Mouse (Mus musculus): Measurements from ENCODE around the gene Bola2. TPM values are rescaled to one million over a fixed set of nuclear protein-coding genes. Genes with fewer than 3 reads are reported as not detected.
"Not testable (repeated sequence)": the region's sequence is repeated elsewhere in the genome, so short reads cannot be mapped to it uniquely, and the experiment has no call there.

Gene Bola2
- polyA plus RNA-seq, 1 experiment from 2014 or later, result 145 TPM

DNA sequence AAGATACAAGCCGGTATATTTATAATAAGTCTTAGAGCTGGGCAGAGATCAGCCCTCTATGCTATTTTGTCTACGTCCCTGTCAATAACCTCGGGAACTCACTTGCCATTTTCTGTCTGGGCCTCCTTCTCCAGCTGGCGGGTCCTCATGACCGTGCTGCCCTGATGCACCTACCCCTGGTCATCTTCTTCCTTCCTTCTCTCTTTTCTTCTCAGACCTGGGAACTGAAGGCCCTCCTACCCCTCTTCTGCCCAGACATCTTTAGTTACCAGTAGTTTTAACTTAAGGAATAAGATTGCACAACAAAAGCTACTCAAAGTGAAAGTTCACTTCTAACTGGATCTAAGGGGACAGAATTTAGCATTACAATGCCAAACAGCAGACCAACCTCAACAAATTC is 15.5 kb upstream of the Bola2 start:
- 87% methylated on average over 5 of the region's 5 CpGs for WGBS

DNA sequence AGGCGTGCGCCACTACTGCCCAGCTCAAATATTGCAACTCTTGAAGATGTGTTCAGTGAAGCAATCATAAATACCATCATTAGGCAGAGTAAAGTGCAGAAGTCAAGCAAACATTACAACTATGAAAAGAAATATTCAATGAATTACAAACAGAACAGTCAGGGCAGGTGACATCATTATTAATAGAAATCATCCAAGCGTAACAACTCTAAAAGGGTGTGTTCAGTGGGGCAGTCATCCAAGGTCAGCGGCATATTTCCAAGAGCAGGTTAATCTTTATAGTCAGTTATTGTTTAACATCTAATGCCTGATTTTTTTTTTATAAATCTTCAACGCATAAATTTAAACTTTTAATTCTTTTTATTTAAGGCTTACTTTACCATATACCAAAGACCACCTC is 14.0 kb upstream of the Bola2 start:
- 84% methylated on average over 5 of the region's 5 CpGs for WGBS
- 0 out of 2 replicates have a peak, but pooled peaks cover 3% of the 10 kb centered on the region for H3K4me1 ChIP-seq (replicated peaks; ENCODE audit: insufficient read depth, low read length)
- H3K4me3 ChIP-seq (replicated peaks; ENCODE audit: low read depth, low read length), result no peak overlapping the region
- H3K36me3 ChIP-seq (ENCODE audit: insufficient read depth, low read length), result no peaks in the 10 kb centered on the region
- H3K4me2 ChIP-seq (ENCODE audit: low read length), result no peak overlapping the region
- no peak overlapping the region for H3K9ac ChIP-seq (ENCODE audit: low read depth, low read length)
- no peaks in the 10 kb centered on the region for H3K9me3 ChIP-seq (replicated peaks; ENCODE audit: low read length)
- no peak for TF ChIP-seq CTCF (IDR thresholded peaks at IDR 0.05; ENCODE audit: low read depth)
- H3K27me3 ChIP-seq (ENCODE audit: insufficient read depth, low read length), result no peaks in the 10 kb centered on the region
- peak; percentile 71 for ATAC-seq (replicated peaks; ENCODE audit: low FRiP score, low read depth)
- DNase-seq (ENCODE audit: low spot score), result peak; percentile 41
- no peak overlapping the region for H3K27ac ChIP-seq

More for the DNA sequence above, 15.5 kb upstream of the Bola2 start:
- Histone ChIP-seq H3K9ac (ENCODE audit: low read depth, low read length) (no peak overlapping the region), H3K9me3 (replicated peaks; ENCODE audit: low read length) (no peaks in the 10 kb centered on the region), H3K4me3 (replicated peaks; ENCODE audit: low read depth, low read length) (no peak overlapping the region), H3K4me1 (replicated peaks; ENCODE audit: insufficient read depth, low read length) (0 out of 2 replicates have a peak, but pooled peaks cover 3% of the 10 kb centered on the region), H3K4me2 (ENCODE audit: low read length) (no peak overlapping the region), H3K27ac (no peak overlapping the region), H3K27me3 (ENCODE audit: insufficient read depth, low read length) (no peaks in the 10 kb centered on the region), H3K36me3 (ENCODE audit: insufficient read depth, low read length) (no peaks in the 10 kb centered on the region)
- no peak for ATAC-seq (replicated peaks; ENCODE audit: low FRiP score, low read depth)
- no peak for TF ChIP-seq CTCF (IDR thresholded peaks at IDR 0.05; ENCODE audit: low read depth)
- DNase-seq (ENCODE audit: low spot score), result no peak

DNA sequence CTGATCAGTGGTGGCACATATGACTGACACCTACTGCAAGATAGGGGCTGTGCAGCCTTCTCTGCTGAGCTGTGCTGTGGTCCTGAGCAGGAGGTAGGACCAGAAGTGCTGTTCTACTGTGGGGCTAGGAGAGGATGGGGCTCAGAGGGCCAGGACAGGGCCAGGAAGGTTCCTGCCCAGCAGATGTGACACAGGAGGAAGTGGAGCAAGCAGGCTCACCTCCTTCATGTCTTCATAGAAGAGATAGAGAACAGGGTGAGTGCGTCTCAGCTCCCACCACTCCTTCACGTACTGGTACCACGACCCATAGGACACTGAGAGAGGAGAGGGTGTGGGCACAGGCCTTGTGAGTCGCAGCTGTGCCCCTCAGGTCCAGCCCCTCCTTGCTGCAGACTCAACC is 7.0 kb upstream of the Bola2 start:
- WGBS, result 68% methylated on average over 4 of the region's 4 CpGs
- not testable (repeated sequence) for H3K27me3 ChIP-seq (ENCODE audit: insufficient read depth, low read length); H3K9ac ChIP-seq (ENCODE audit: low read depth, low read length); H3K4me3 ChIP-seq (replicated peaks; ENCODE audit: low read depth, low read length); H3K4me1 ChIP-seq (replicated peaks; ENCODE audit: insufficient read depth, low read length); ATAC-seq (replicated peaks; ENCODE audit: low FRiP score, low read depth); DNase-seq (ENCODE audit: low spot score); H3K4me2 ChIP-seq (ENCODE audit: low read length); H3K9me3 ChIP-seq (replicated peaks; ENCODE audit: low read length); H3K27ac ChIP-seq
- peaks cover 15% of the 10 kb centered on the region; the same call in 1 of the 2 replicates for H3K36me3 ChIP-seq (ENCODE audit: insufficient read depth, low read length)

DNA sequence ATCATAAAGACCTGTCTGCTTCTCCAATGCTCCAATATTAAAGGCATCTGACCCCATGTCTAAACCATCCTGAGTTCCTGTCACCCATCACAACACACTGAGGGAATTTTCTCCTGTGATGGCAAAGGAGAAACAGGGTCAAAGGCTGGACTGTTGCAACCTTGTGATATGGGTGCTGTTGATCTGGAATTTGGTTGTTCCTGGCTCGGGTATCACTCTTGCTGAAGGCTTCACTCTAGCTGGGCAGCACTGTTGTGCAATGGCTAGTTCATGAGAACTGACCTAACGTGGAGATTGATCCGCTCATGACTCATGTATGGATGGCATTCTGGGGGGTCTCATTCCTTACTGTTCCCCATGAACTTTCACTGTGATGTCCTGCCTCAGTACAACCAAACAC is 6.2 kb upstream of the Bola2 start:
- Histone ChIP-seq H3K27me3 (ENCODE audit: insufficient read depth, low read length) (no peaks in the 10 kb centered on the region), H3K4me2 (ENCODE audit: low read length) (no peak overlapping the region), H3K9me3 (replicated peaks; ENCODE audit: low read length) (no peaks in the 10 kb centered on the region), H3K4me1 (replicated peaks; ENCODE audit: insufficient read depth, low read length) (no peaks in the 10 kb centered on the region), H3K9ac (ENCODE audit: low read depth, low read length) (no peak overlapping the region), H3K36me3 (ENCODE audit: insufficient read depth, low read length) (peaks cover 15% of the 10 kb centered on the region; the same call in 1 of the 2 replicates), H3K4me3 (replicated peaks; ENCODE audit: low read depth, low read length) (no peak overlapping the region), H3K27ac (no peak overlapping the region)
- ATAC-seq (replicated peaks; ENCODE audit: low FRiP score, low read depth) (no peak), DNase-seq (ENCODE audit: low spot score) (no peak)
- WGBS, result 84% methylated on average over 3 of the region's 3 CpGs
- no peak for TF ChIP-seq CTCF (IDR thresholded peaks at IDR 0.05; ENCODE audit: low read depth)

DNA sequence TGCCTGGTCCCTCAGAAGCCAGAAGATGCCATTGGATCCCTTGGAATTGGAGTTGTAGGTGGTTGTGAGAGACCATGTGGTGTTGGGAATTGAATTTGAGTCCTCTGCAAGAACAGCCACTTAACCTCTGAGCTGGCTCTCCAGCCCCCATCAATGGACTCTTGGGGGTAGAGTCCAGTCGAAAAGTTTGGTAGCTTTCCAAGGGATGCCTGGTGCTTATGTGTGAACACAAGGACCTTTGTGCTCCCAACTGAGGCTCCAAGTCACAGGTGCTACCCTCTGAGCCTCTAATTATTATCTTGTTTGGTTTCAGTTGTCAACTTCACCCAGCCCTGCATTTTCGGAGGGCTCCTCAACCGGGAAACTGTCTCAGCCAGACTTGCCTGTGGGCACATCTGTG is 4.5 kb upstream of the Bola2 start:
- no peak overlapping the region for H3K4me3 ChIP-seq (replicated peaks; ENCODE audit: low read depth, low read length)
- H3K9ac ChIP-seq (ENCODE audit: low read depth, low read length), result no peak overlapping the region
- no peak for TF ChIP-seq CTCF (IDR thresholded peaks at IDR 0.05; ENCODE audit: low read depth)
- no peaks in the 10 kb centered on the region for H3K27me3 ChIP-seq (ENCODE audit: insufficient read depth, low read length)
- H3K4me1 ChIP-seq (replicated peaks; ENCODE audit: insufficient read depth, low read length), result no peaks in the 10 kb centered on the region
- no peak overlapping the region for H3K4me2 ChIP-seq (ENCODE audit: low read length)
- DNase-seq (ENCODE audit: low spot score), result no peak
- WGBS, result 77% methylated on average over 3 of the region's 3 CpGs
- H3K9me3 ChIP-seq (replicated peaks; ENCODE audit: low read length), result no peaks in the 10 kb centered on the region
- no peak for ATAC-seq (replicated peaks; ENCODE audit: low FRiP score, low read depth)
- peaks cover 15% of the 10 kb centered on the region; the same call in 1 of the 2 replicates for H3K36me3 ChIP-seq (ENCODE audit: insufficient read depth, low read length)
- no peak overlapping the region for H3K27ac ChIP-seq

DNA sequence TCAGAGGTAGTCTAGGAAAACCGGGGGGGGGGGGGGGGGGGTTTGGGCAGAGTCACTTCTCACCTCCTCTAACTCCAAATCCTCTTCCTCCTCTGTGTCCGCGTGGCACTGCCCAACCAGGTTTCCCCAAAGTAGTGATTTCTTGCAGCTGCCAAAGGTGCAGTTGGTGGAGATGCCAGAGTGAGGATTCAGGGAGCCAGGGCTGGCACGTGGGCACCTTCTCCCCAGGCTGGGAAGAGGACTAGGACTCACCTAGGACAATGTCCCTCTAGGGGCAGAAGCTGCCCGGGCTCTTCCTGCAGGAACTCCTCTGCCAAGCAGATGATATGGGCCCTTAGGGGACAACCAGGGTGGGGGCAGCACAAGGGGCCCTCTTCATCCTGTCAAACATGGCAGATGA is 3.5 kb upstream of the Bola2 start:
- H3K4me3 ChIP-seq (replicated peaks; ENCODE audit: low read depth, low read length), result no peak overlapping the region
- DNase-seq (ENCODE audit: low spot score) (no peak), ATAC-seq (replicated peaks; ENCODE audit: low FRiP score, low read depth) (no peak)
- no peak for TF ChIP-seq CTCF (IDR thresholded peaks at IDR 0.05; ENCODE audit: low read depth)
- H3K27ac ChIP-seq, result no peak overlapping the region
- H3K36me3 ChIP-seq (ENCODE audit: insufficient read depth, low read length), result peaks cover 15% of the 10 kb centered on the region; the same call in 1 of the 2 replicates
- no peak overlapping the region for H3K4me2 ChIP-seq (ENCODE audit: low read length)
- WGBS, result 98% methylated on average over 4 of the region's 5 CpGs
- no peaks in the 10 kb centered on the region for H3K27me3 ChIP-seq (ENCODE audit: insufficient read depth, low read length)
- no peaks in the 10 kb centered on the region for H3K9me3 ChIP-seq (replicated peaks; ENCODE audit: low read length)
- H3K4me1 ChIP-seq (replicated peaks; ENCODE audit: insufficient read depth, low read length), result peaks cover 4% of the 10 kb centered on the region
- no peak overlapping the region for H3K9ac ChIP-seq (ENCODE audit: low read depth, low read length)

DNA sequence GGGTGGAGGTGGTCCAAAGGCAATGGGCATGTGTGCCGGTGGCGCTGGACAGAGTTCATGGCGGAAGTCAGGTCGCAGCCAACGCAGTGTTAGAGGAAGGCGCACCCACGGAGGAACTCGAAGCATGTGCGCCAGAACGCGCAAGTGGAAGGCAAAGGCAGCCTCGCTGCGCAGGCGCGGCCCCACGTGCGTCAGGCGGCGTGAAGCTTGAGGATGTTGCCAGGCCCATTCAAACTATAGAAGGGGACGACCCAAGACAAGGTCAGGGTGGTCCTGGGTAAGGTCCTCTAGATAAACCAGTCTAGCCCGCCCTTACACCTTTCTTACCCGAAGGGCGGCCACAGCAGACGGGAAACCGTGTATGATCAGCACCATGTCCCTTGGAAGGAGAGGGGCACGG is 2.8 kb upstream of the Bola2 start:
- no peaks in the 10 kb centered on the region for H3K9me3 ChIP-seq (replicated peaks; ENCODE audit: low read length)
- no peak overlapping the region for H3K9ac ChIP-seq (ENCODE audit: low read depth, low read length)
- H3K4me3 ChIP-seq (replicated peaks; ENCODE audit: low read depth, low read length), result no peak overlapping the region
- no peak for TF ChIP-seq CTCF (IDR thresholded peaks at IDR 0.05; ENCODE audit: low read depth)
- no peak overlapping the region for H3K4me2 ChIP-seq (ENCODE audit: low read length)
- ATAC-seq (replicated peaks; ENCODE audit: low FRiP score, low read depth), result no peak
- H3K27me3 ChIP-seq (ENCODE audit: insufficient read depth, low read length), result no peaks in the 10 kb centered on the region
- WGBS, result 94% methylated on average over 26 of the region's 26 CpGs
- H3K4me1 ChIP-seq (replicated peaks; ENCODE audit: insufficient read depth, low read length), result peaks cover 7% of the 10 kb centered on the region
- H3K36me3 ChIP-seq (ENCODE audit: insufficient read depth, low read length), result peaks cover 15% of the 10 kb centered on the region; the same call in 1 of the 2 replicates
- DNase-seq (ENCODE audit: low spot score), result no peak
- no peak overlapping the region for H3K27ac ChIP-seq

Data from kidney, postnatal 0 days (tissue).